Mouse (Mus musculus) midbrain, postnatal 0 days (tissue): ENCODE data around the gene Foxl1. TPM values are rescaled to one million over a fixed set of nuclear protein-coding genes. Genes with fewer than 3 reads are reported as not detected.

Experiments used
- ATAC-seq: fragments of 200-750 bp; cut with Nextera tagmentation; 2 replicates; pipeline ENCODE4 v1.8.0; 2017; ENCODE audit warnings: moderate number of reproducible peaks, mild to moderate bottlenecking, moderate TSS enrichment, moderate library complexity; ENCODE audit not compliant: low FRiP score
- DNase-seq: peaks from one replicate; pipeline ENCODE4 v3.0.0-alpha.2; 2015; ENCODE audit warnings: low spot score
- H3K27ac ChIP-seq: fragments of 300-500 bp; sonication (generic); 2 replicates; pipeline ENCODE4 v1.5.1; 2014; ENCODE audit warnings: low read depth, mild to moderate bottlenecking, low read length, mixed read lengths
- H3K27me3 ChIP-seq: fragments of 300-500 bp; sonication (generic); 2 replicates; pipeline ENCODE4 v1.6.1; 2014; ENCODE audit warnings: low read length, control low read depth, mixed read lengths; ENCODE audit not compliant: insufficient read depth
- H3K36me3 ChIP-seq: fragments of 300-500 bp; sonication (generic); 2 replicates; pipeline ENCODE4 v1.6.1; 2014; ENCODE audit warnings: low read length, control low read depth, mixed read lengths; ENCODE audit not compliant: insufficient read depth
- H3K4me1 ChIP-seq: fragments of 300-500 bp; sonication (generic); 2 replicates; pipeline ENCODE4 v1.6.1; 2014; ENCODE audit warnings: mild to moderate bottlenecking, control low read depth, antibody characterized with exemption, low read length, mixed read lengths; ENCODE audit not compliant: insufficient read depth
- H3K4me2 ChIP-seq: fragments of 300-500 bp; sonication (generic); 2 replicates; pipeline ENCODE4 v1.6.1; 2014; ENCODE audit warnings: low read depth, mild to moderate bottlenecking, low read length, mixed read lengths; ENCODE audit not compliant: poor library complexity, severe bottlenecking
- H3K4me3 ChIP-seq: fragments of 300-500 bp; sonication (generic); 2 replicates; pipeline ENCODE4 v1.5.1; 2014; ENCODE audit warnings: low read depth, mild to moderate bottlenecking, low read length, moderate library complexity
- H3K9ac ChIP-seq: fragments of 300-500 bp; sonication (generic); replicated peaks from 2 replicates; pipeline ENCODE4 v1.6.1; 2014; ENCODE audit warnings: mild to moderate bottlenecking, low read length, moderate library complexity, mixed read lengths; ENCODE audit not compliant: poor library complexity, severe bottlenecking
- H3K9me3 ChIP-seq: fragments of 300-500 bp; sonication (generic); 2 replicates; pipeline ENCODE4 v1.6.1; 2016; ENCODE audit warnings: low read length, control low read depth
- CTCF ChIP-seq: IDR thresholded peaks from 2 replicates; pipeline ENCODE4 v1.5.1; 2016; ENCODE audit warnings: antibody characterized with exemption, mild to moderate bottlenecking
- WGBS: fragments of 180-500 bp; shearing (Covaris S2); extraction: QIAGEN DNeasy Blood & Tissue Kit; methylation state at CpG from one replicate; pipeline ENCODE4 v1.1.7; 2014; 5-methylcytosine and 5-hydroxymethylcytosine counted together
- polyA plus RNA-seq: library from polyadenylated mRNA; unstranded; fragments of >200 nt; fragmentation: Nextera tagmentation; extraction: Ambion mirVana; gene quantifications from 2 replicates; pipeline ENCODE4 v1.2.1, GENCODE M21; 2015
- total RNA-seq: library from RNA; depleted of rRNA; stranded (reverse); fragments of >200 nt; gene quantifications from 2 replicates; pipeline ENCODE4 v1.2.3, GENCODE M21; 2014; rRNA removed

Gene Foxl1
- total RNA-seq (0.09 and 0.22 TPM in 2 replicates), polyA plus RNA-seq (0.12 and 0.20 TPM in 2 replicates)

GRCm38 (mm10) chr8:121127756-121128375 is at the start of gene Foxl1:
Foxl1 (plus strand) TSS chr8:121127940.
- Histone ChIP-seq H3K27me3 (peaks cover 88% of the 10 kb centered on the region), H3K4me2 (0 out of 2 replicates have a peak within 1 kb of the TSS, but pooled peaks have one; percentile 9), H3K9me3 (no peaks in the 10 kb centered on the region), H3K9ac (no peak within 1 kb of the TSS), H3K27ac (no peak within 1 kb of the TSS), H3K36me3 (no peaks in the 10 kb centered on the region), H3K4me1 (no peaks in the 10 kb centered on the region), H3K4me3 (peak within 1 kb of the TSS; percentile 9; the same call in 1 of the 2 replicates)
- ATAC-seq = no peak
- under 1% methylated on average over 43 of the region's 43 CpGs for WGBS
- TF ChIP-seq CTCF = no peak
- DNase-seq = no peak

- Histone ChIP-seq H3K4me3 (no peak overlapping the region), H3K9me3 (no peaks in the 10 kb centered on the region), H3K9ac (no peak overlapping the region), H3K4me1 (no peaks in the 10 kb centered on the region), H3K27ac (no peak overlapping the region), H3K4me2 (no peak overlapping the region), H3K36me3 (no peaks in the 10 kb centered on the region), H3K27me3 (peaks cover 92% of the 10 kb centered on the region)
- ATAC-seq = no peak
- TF ChIP-seq CTCF = no peak
- no peak for DNase-seq
- WGBS = 2% methylated on average over 14 of the region's 14 CpGs
Measured at GRCm38 (mm10) chr8:121078721-121079120, 49.0 kb upstream of the Foxl1 start.

GRCm38 (mm10) chr8:121079201-121079600 is 48.5 kb upstream of the Foxl1 start:
- no peak for DNase-seq
- no peak overlapping the region for H3K27ac ChIP-seq
- H3K4me1 ChIP-seq = no peaks in the 10 kb centered on the region
- ATAC-seq = no peak
- no peaks in the 10 kb centered on the region for H3K36me3 ChIP-seq
- WGBS = 3% methylated on average over 7 of the region's 7 CpGs
- H3K4me3 ChIP-seq = no peak overlapping the region
- H3K9ac ChIP-seq = no peak overlapping the region
- TF ChIP-seq CTCF = no peak
- H3K4me2 ChIP-seq = no peak overlapping the region
- no peaks in the 10 kb centered on the region for H3K9me3 ChIP-seq
- peaks cover 93% of the 10 kb centered on the region for H3K27me3 ChIP-seq

- H3K4me3 ChIP-seq = no peak overlapping the region
- H3K9me3 ChIP-seq = no peaks in the 10 kb centered on the region
- H3K27me3 ChIP-seq = peaks cover 93% of the 10 kb centered on the region
- H3K9ac ChIP-seq = no peak overlapping the region
- H3K4me1 ChIP-seq = no peaks in the 10 kb centered on the region
- TF ChIP-seq CTCF = no peak
- no peak for ATAC-seq
- no peak for DNase-seq
- no peak overlapping the region for H3K27ac ChIP-seq
- 4% methylated on average over 12 of the region's 12 CpGs for WGBS
- no peaks in the 10 kb centered on the region for H3K36me3 ChIP-seq
- H3K4me2 ChIP-seq = no peak overlapping the region
Measured at GRCm38 (mm10) chr8:121079944-121080343, 47.8 kb upstream of the Foxl1 start.

- 2% methylated on average over 49 of the region's 49 CpGs for WGBS
- DNase-seq (no peak), ATAC-seq (no peak)
- Histone ChIP-seq H3K9me3 (no peaks in the 10 kb centered on the region), H3K4me1 (no peaks in the 10 kb centered on the region), H3K9ac (no peak overlapping the region), H3K36me3 (no peaks in the 10 kb centered on the region), H3K27ac (no peak overlapping the region), H3K27me3 (peaks cover 94% of the 10 kb centered on the region), H3K4me3 (no peak overlapping the region), H3K4me2 (no peak overlapping the region)
- no peak for TF ChIP-seq CTCF
Measured at GRCm38 (mm10) chr8:121080361-121081090, 47.2 kb upstream of the Foxl1 start.

GRCm38 (mm10) chr8:121081398-121081797 is 46.3 kb upstream of the Foxl1 start:
- TF ChIP-seq CTCF = no peak
- WGBS = 3% methylated on average over 7 of the region's 7 CpGs

More at GRCm38 (mm10) chr8:121081398-121081797, 46.3 kb upstream of the Foxl1 start:
- Histone ChIP-seq H3K36me3 (no peaks in the 10 kb centered on the region), H3K9me3 (no peaks in the 10 kb centered on the region), H3K4me2 (no peak overlapping the region), H3K4me3 (no peak overlapping the region), H3K9ac (no peak overlapping the region), H3K27me3 (peaks cover 94% of the 10 kb centered on the region), H3K4me1 (no peaks in the 10 kb centered on the region), H3K27ac (no peak overlapping the region)
- DNase-seq = no peak
- no peak for ATAC-seq
